ENCODE assay signal across 26 mouse cellular contexts in the genomic region with DNA sequence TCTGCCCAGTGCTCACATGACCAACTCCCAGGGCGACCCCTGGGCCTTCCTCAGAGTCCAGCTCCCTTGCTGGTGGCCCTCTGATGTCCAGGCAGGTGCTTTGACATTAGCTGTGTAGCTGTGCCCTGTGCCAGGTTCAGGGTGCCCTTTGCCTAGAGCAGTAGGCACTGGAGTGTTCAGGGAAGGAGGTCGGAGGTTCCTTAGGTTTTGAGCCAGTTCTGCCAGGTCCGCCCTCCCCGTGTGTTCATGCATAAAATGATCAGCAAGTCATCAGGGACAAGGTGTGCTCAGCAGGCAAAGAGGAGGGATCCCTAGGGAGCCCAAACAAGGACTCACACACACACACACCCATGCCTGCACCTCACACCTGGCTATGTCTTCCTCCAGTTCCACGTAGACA. TPM values are rescaled to one million over a fixed set of nuclear protein-coding genes. Genes with fewer than 3 reads are reported as not detected.
DNase-seq lines count a peak whose midpoint lies in the region; ATAC-seq and TF ChIP-seq lines count a peak whose summit lies in the region.
"Had no signal": no experiment of that assay in that cellular context is flagged by ENCODE, and none has a peak within 500 bp of the region (broad histone marks: within the 10 kb centered on the region; RNA-seq: fewer than 3 reads in every experiment).

No protein-coding gene starts in this region.

- H3K9ac ChIP-seq in limb, embryonic 15.5 days, result no peak overlapping the region
- no peak overlapping the region for H3K9ac ChIP-seq in kidney, postnatal 0 days (ENCODE audit: low read depth, low read length)
- H3K9ac ChIP-seq in stomach, postnatal 0 days (ENCODE audit: low read length), result no peak overlapping the region
- H3K9ac ChIP-seq: embryonic facial prominence, embryonic 12.5 days; hindbrain, embryonic 15.5 days; liver, embryonic 12.5 days; midbrain, embryonic 12.5 days had no signal

- H3K4me3 ChIP-seq in gastrocnemius, adult 2 months, result no peak overlapping the region
- H3K4me3 ChIP-seq in limb, embryonic 15.5 days, result no peak overlapping the region
- H3K4me3 ChIP-seq in limb, embryonic 10.5 days, result no peak overlapping the region
- H3K4me3 ChIP-seq in kidney, postnatal 0 days (replicated peaks; ENCODE audit: low read depth, low read length), result no peak overlapping the region
- H3K4me3 ChIP-seq in stomach, postnatal 0 days (ENCODE audit: low read depth, low read length), result no peak overlapping the region
- H3K4me3 ChIP-seq: embryonic facial prominence, embryonic 12.5 days; heart, embryonic 13.5 days; hindbrain, embryonic 15.5 days; left cerebral cortex, adult 2 months; liver, embryonic 12.5 days; midbrain, embryonic 12.5 days had no signal

- H3K36me3 ChIP-seq in limb, embryonic 15.5 days, result no peaks in the 10 kb centered on the region
- no peaks in the 10 kb centered on the region for H3K36me3 ChIP-seq in limb, embryonic 10.5 days
- no peaks in the 10 kb centered on the region for H3K36me3 ChIP-seq in kidney, postnatal 0 days (ENCODE audit: insufficient read depth, low read length)
- no peaks in the 10 kb centered on the region for H3K36me3 ChIP-seq in stomach, postnatal 0 days (ENCODE audit: control insufficient read depth, insufficient read depth, low read length)
- H3K36me3 ChIP-seq: embryonic facial prominence, embryonic 12.5 days; heart, embryonic 13.5 days; hindbrain, embryonic 15.5 days; liver, embryonic 12.5 days; midbrain, embryonic 12.5 days had no signal

- no peak overlapping the region for H3K4me2 ChIP-seq in limb, embryonic 15.5 days
- no peak overlapping the region for H3K4me2 ChIP-seq in kidney, postnatal 0 days (ENCODE audit: low read length)
- no peak overlapping the region for H3K4me2 ChIP-seq in stomach, postnatal 0 days (replicated peaks; ENCODE audit: low read depth)
- H3K4me2 ChIP-seq: embryonic facial prominence, embryonic 12.5 days; heart, embryonic 13.5 days; hindbrain, embryonic 15.5 days; liver, embryonic 12.5 days; lung, embryonic 14.5 days; midbrain, embryonic 12.5 days had no signal

- H3K27me3 ChIP-seq in limb, embryonic 15.5 days, result no peaks in the 10 kb centered on the region
- no peaks in the 10 kb centered on the region for H3K27me3 ChIP-seq in limb, embryonic 10.5 days (ENCODE audit: low read depth, poor library complexity, severe bottlenecking)
- no peaks in the 10 kb centered on the region for H3K27me3 ChIP-seq in kidney, postnatal 0 days (ENCODE audit: insufficient read depth, low read length)
- no peaks in the 10 kb centered on the region for H3K27me3 ChIP-seq in stomach, postnatal 0 days (ENCODE audit: control insufficient read depth, insufficient read depth, low read length)
- H3K27me3 ChIP-seq: embryonic facial prominence, embryonic 12.5 days; hindbrain, embryonic 15.5 days had no signal

- no peak for ATAC-seq in limb, embryonic 15.5 days (ENCODE audit: insufficient number of reproducible peaks, low FRiP score, low TSS enrichment, low read depth)
- ATAC-seq in kidney, postnatal 0 days (replicated peaks; ENCODE audit: low FRiP score, low read depth), result no peak
- ATAC-seq in stomach, postnatal 0 days (ENCODE audit: low FRiP score, low TSS enrichment), result peak; percentile 28
- ATAC-seq in megakaryocyte, adult 5-6 weeks (ENCODE audit: poor library complexity, severe bottlenecking), result no peak
- ATAC-seq: forebrain, embryonic 16.5 days; liver, embryonic 12.5 days had no signal

- TF ChIP-seq EP300 in stomach, postnatal 0 days (optimal IDR thresholded peaks at IDR 0.05), result no peak

- intact Hi-C loops in gastrocnemius, adult 2 months (cut with DNase I), result no loop called here
- intact Hi-C loops in gastrocnemius, postnatal 36 days (cut with DNase I), result no loop called here

- WGBS in limb, embryonic 15.5 days, result 67% methylated on average over 5 of the region's 5 CpGs
- 82% methylated on average over 5 of the region's 5 CpGs for WGBS in limb, embryonic 10.5 days
- 62% methylated on average over 5 of the region's 5 CpGs for WGBS in kidney, postnatal 0 days
- WGBS in stomach, postnatal 0 days, result 52% methylated on average over 5 of the region's 5 CpGs

- no peak for TF ChIP-seq CTCF in gastrocnemius, adult 2 months (IDR thresholded peaks at IDR 0.05)
- no peak for TF ChIP-seq CTCF in kidney, postnatal 0 days (IDR thresholded peaks at IDR 0.05; ENCODE audit: low read depth)
- no peak for TF ChIP-seq CTCF in stomach, postnatal 0 days (IDR thresholded peaks at IDR 0.05; ENCODE audit: low read depth)

- no peaks in the 10 kb centered on the region for H3K9me3 ChIP-seq in limb, embryonic 15.5 days
- H3K9me3 ChIP-seq in limb, embryonic 10.5 days (replicated peaks), result no peaks in the 10 kb centered on the region
- H3K9me3 ChIP-seq in kidney, postnatal 0 days (replicated peaks; ENCODE audit: low read length), result no peaks in the 10 kb centered on the region
- H3K9me3 ChIP-seq in stomach, postnatal 0 days (ENCODE audit: control insufficient read depth, low read length), result no peaks in the 10 kb centered on the region
- H3K9me3 ChIP-seq: embryonic facial prominence, embryonic 12.5 days; hindbrain, embryonic 15.5 days; liver, embryonic 12.5 days; midbrain, embryonic 12.5 days had no signal

- H3K27ac ChIP-seq in gastrocnemius, adult 2 months, result peak overlapping the region; percentile 71
- peak overlapping the region; percentile 74 for H3K27ac ChIP-seq in limb, embryonic 15.5 days
- no peak overlapping the region for H3K27ac ChIP-seq in limb, embryonic 10.5 days
- 0 out of 2 replicates have a peak overlapping the region, but pooled peaks have one; percentile 2 for H3K27ac ChIP-seq in kidney, postnatal 0 days
- H3K27ac ChIP-seq in stomach, postnatal 0 days (replicated peaks), result peak overlapping the region; percentile 89
- H3K27ac ChIP-seq: embryonic facial prominence, embryonic 12.5 days; heart, embryonic 13.5 days; hindbrain, embryonic 15.5 days; left cerebral cortex, adult 2 months; liver, embryonic 12.5 days; midbrain, embryonic 12.5 days had no signal

- H3K4me1 ChIP-seq in limb, embryonic 15.5 days, result peaks cover 17% of the 10 kb centered on the region
- peaks cover 29% of the 10 kb centered on the region for H3K4me1 ChIP-seq in limb, embryonic 10.5 days
- no peaks in the 10 kb centered on the region; the same call in 1 of the 2 replicates for H3K4me1 ChIP-seq in kidney, postnatal 0 days (replicated peaks; ENCODE audit: insufficient read depth, low read length)
- H3K4me1 ChIP-seq in stomach, postnatal 0 days (replicated peaks; ENCODE audit: control insufficient read depth, insufficient read depth), result no peaks in the 10 kb centered on the region
- H3K4me1 ChIP-seq: embryonic facial prominence, embryonic 12.5 days; hindbrain, embryonic 15.5 days; midbrain, embryonic 12.5 days had no signal

- DNase-seq in gastrocnemius, adult 2 months, result no peak
- DNase-seq in gastrocnemius, postnatal 36 days, result no peak
- no peak for DNase-seq in limb, embryonic 10.5 days (ENCODE audit: low spot score)
- DNase-seq in kidney, postnatal 0 days (ENCODE audit: low spot score), result no peak
- DNase-seq in stomach, postnatal 0 days (ENCODE audit: low spot score), result no peak
- no peak for DNase-seq in right cerebral cortex, adult 2 months (ENCODE audit: low spot score in 2 of 2)
- DNase-seq: adrenal gland, postnatal 25 days; cerebellum, adult 8-10 months; heart, postnatal 36 days; layer of hippocampus, adult 9-11 months; lung, embryonic 14.5 days; thymus, adult 18-20 months had no signal

RNA-seq across cellular contexts. Expression of a gene that starts 15.0 kb away (rescaled TPM):
- under 1 TPM in 1 of 2 experiments, not detected in 1; 0.20 TPM for total RNA-seq in gastrocnemius, adult 2 months (2021)
- total RNA-seq in gastrocnemius, postnatal 36 days (2021), result under 1 TPM; 0.18 to 0.22 TPM
- 1.6 and 1.9 TPM in 2 replicates for polyA plus RNA-seq in limb, embryonic 15.5 days (2015; fragmentation: Nextera tagmentation; extraction: Ambion mirVana)
- 0.14 and 0.29 TPM in 2 replicates for polyA plus RNA-seq in limb, embryonic 10.5 days (2016; fragmentation: Nextera tagmentation; extraction: Ambion mirVana)
- polyA plus RNA-seq in kidney, postnatal 0 days (2015; fragmentation: Nextera tagmentation; extraction: Ambion mirVana), result 2.8 and 3.1 TPM in 2 replicates
- polyA plus RNA-seq in stomach, postnatal 0 days (2015; fragmentation: Nextera tagmentation; extraction: Ambion mirVana), result 3.4 and 3.6 TPM in 2 replicates
- total RNA-seq in megakaryocyte, adult 5-6 weeks (2015), result not detected in 2 replicates
- total RNA-seq in megakaryocyte, adult 5-6 weeks (2017), result not detected in 2 replicates
- total RNA-seq: CH12.LX; monocyte, adult 5-6 weeks had no signal

RNA-seq across cellular contexts. Expression of a gene that starts 45.5 kb away (rescaled TPM):
- not detected for total RNA-seq in gastrocnemius, adult 2 months (2021)
- under 1 TPM; 0.17 to 0.26 TPM for total RNA-seq in gastrocnemius, postnatal 36 days (2021)
- polyA plus RNA-seq in limb, embryonic 15.5 days (2015; fragmentation: Nextera tagmentation; extraction: Ambion mirVana), result 0.33 and 1.2 TPM in 2 replicates
- 0.13 and 0.19 TPM in 2 replicates for polyA plus RNA-seq in limb, embryonic 10.5 days (2016; fragmentation: Nextera tagmentation; extraction: Ambion mirVana)
- polyA plus RNA-seq in kidney, postnatal 0 days (2015; fragmentation: Nextera tagmentation; extraction: Ambion mirVana), result 57.7 and 58.1 TPM in 2 replicates
- polyA plus RNA-seq in stomach, postnatal 0 days (2015; fragmentation: Nextera tagmentation; extraction: Ambion mirVana), result 0.08 TPM in 1 of 2 replicates, not detected in the other
- total RNA-seq in megakaryocyte, adult 5-6 weeks (2015), result not detected in 2 replicates
- total RNA-seq in megakaryocyte, adult 5-6 weeks (2017), result not detected in 2 replicates
- total RNA-seq: adrenal gland, postnatal 25 days; CH12.LX; heart, postnatal 36 days; monocyte, adult 5-6 weeks had no signal
- polyA plus RNA-seq: cortical plate, adult 2 months; forebrain, embryonic 16.5 days; heart, embryonic 13.5 days; intestine, postnatal 0 days; liver, embryonic 12.5 days; midbrain, embryonic 12.5 days; neural tube, embryonic 11.5 days had no signal

RNA-seq across cellular contexts. Expression of a gene that starts 51.9 kb away (rescaled TPM):
- total RNA-seq in gastrocnemius, adult 2 months (2021), result 1 to 10 TPM; 1.8 to 2.6 TPM
- 1 to 10 TPM; 2.4 to 2.6 TPM for total RNA-seq in gastrocnemius, postnatal 36 days (2021)
- polyA plus RNA-seq in limb, embryonic 15.5 days (2015; fragmentation: Nextera tagmentation; extraction: Ambion mirVana), result 6.2 and 6.5 TPM in 2 replicates
- polyA plus RNA-seq in limb, embryonic 10.5 days (2016; fragmentation: Nextera tagmentation; extraction: Ambion mirVana), result 4.6 and 5.6 TPM in 2 replicates
- polyA plus RNA-seq in kidney, postnatal 0 days (2015; fragmentation: Nextera tagmentation; extraction: Ambion mirVana), result 5.6 and 5.8 TPM in 2 replicates
- 3.9 and 4.9 TPM in 2 replicates for polyA plus RNA-seq in stomach, postnatal 0 days (2015; fragmentation: Nextera tagmentation; extraction: Ambion mirVana)
- total RNA-seq in megakaryocyte, adult 5-6 weeks (2015), result 1.1 TPM in 2 replicates
- total RNA-seq in megakaryocyte, adult 5-6 weeks (2017), result 1.3 and 2.1 TPM in 2 replicates
- total RNA-seq: monocyte, adult 5-6 weeks had no signal

Comparison
In these comparisons a context has a peak if more than half of its experiments do, and no peak if none do; other contexts are left out.
1. RNA of a gene that starts 45.5 kb away (polyA plus RNA-seq): 57.7 to 58.1 TPM in kidney, postnatal 0 days; 0.33 to 1.2 TPM in limb, embryonic 15.5 days, 0.13 to 0.19 TPM in limb, embryonic 10.5 days and 0.08 TPM in stomach, postnatal 0 days; every median in the first group is over 10 times any median in the second.